Mouse (Mus musculus): ENCODE results near the gene Syne2. TPM values are rescaled to one million over a fixed set of nuclear protein-coding genes. Genes with fewer than 3 reads are reported as not detected.

The Syne2 gene
- polyA plus RNA-seq, 1 experiment from 2014 or later: 84.3 TPM

- H3K4me3 ChIP-seq: no peak overlapping the region
- peaks cover 95% of the 10 kb centered on the region for H3K36me3 ChIP-seq
- DNase-seq (ENCODE audit: low spot score): no peak
- WGBS: 89% methylated on average over 2 of the region's 2 CpGs
- no peak overlapping the region for H3K27ac ChIP-seq
- no peaks in the 10 kb centered on the region for H3K9me3 ChIP-seq
- no peaks in the 10 kb centered on the region for H3K4me1 ChIP-seq (replicated peaks)
- no peaks in the 10 kb centered on the region for H3K27me3 ChIP-seq (ENCODE audit: insufficient read depth, poor library complexity, severe bottlenecking)
Measured at GRCm38 (mm10) chr12:75998416-75998815, 180.5 kb downstream of the Syne2 start.

GRCm38 (mm10) chr12:76004697-76005249 is 186.8 kb downstream of the Syne2 start:
- 54% methylated on average over 9 of the region's 9 CpGs for WGBS
- no peak overlapping the region for H3K4me3 ChIP-seq
- peak; percentile 62 for DNase-seq (ENCODE audit: low spot score)
- peaks cover 6% of the 10 kb centered on the region; the same call in 1 of the 2 replicates for H3K4me1 ChIP-seq (replicated peaks)
- H3K9me3 ChIP-seq: no peaks in the 10 kb centered on the region
- peaks cover 92% of the 10 kb centered on the region for H3K36me3 ChIP-seq
- H3K27me3 ChIP-seq (ENCODE audit: insufficient read depth, poor library complexity, severe bottlenecking): no peaks in the 10 kb centered on the region
- no peak overlapping the region for H3K27ac ChIP-seq

GRCm38 (mm10) chr12:76008991-76009390 is 191.1 kb downstream of the Syne2 start:
- Histone ChIP-seq H3K9me3 (no peaks in the 10 kb centered on the region), H3K27ac (no peak overlapping the region), H3K27me3 (ENCODE audit: insufficient read depth, poor library complexity, severe bottlenecking) (no peaks in the 10 kb centered on the region), H3K4me3 (no peak overlapping the region), H3K36me3 (peaks cover 82% of the 10 kb centered on the region), H3K4me1 (replicated peaks) (peaks cover 6% of the 10 kb centered on the region; the same call in 1 of the 2 replicates)
- no peak for DNase-seq (ENCODE audit: low spot score)
- WGBS: 73% methylated on average over 6 of the region's 6 CpGs

- DNase-seq (ENCODE audit: low spot score): no peak
- Histone ChIP-seq H3K36me3 (peaks cover 76% of the 10 kb centered on the region), H3K4me1 (replicated peaks) (no peaks in the 10 kb centered on the region), H3K27ac (no peak overlapping the region), H3K4me3 (no peak overlapping the region), H3K27me3 (ENCODE audit: insufficient read depth, poor library complexity, severe bottlenecking) (no peaks in the 10 kb centered on the region), H3K9me3 (no peaks in the 10 kb centered on the region)
- WGBS: 83% methylated on average over 4 of the region's 4 CpGs
Measured at GRCm38 (mm10) chr12:76012789-76013188, 194.9 kb downstream of the Syne2 start.

GRCm38 (mm10) chr12:76013480-76013879 is 195.5 kb downstream of the Syne2 start:
- DNase-seq (ENCODE audit: low spot score): no peak
- 72% methylated on average over 4 of the region's 4 CpGs for WGBS
- Histone ChIP-seq H3K27me3 (ENCODE audit: insufficient read depth, poor library complexity, severe bottlenecking) (no peaks in the 10 kb centered on the region), H3K36me3 (peaks cover 76% of the 10 kb centered on the region), H3K9me3 (no peaks in the 10 kb centered on the region), H3K27ac (no peak overlapping the region), H3K4me1 (replicated peaks) (no peaks in the 10 kb centered on the region), H3K4me3 (no peak overlapping the region)

GRCm38 (mm10) chr12:76015026-76015425 is 197.1 kb downstream of the Syne2 start:
- DNase-seq (ENCODE audit: low spot score): no peak
- Histone ChIP-seq H3K36me3 (peaks cover 76% of the 10 kb centered on the region), H3K27me3 (ENCODE audit: insufficient read depth, poor library complexity, severe bottlenecking) (no peaks in the 10 kb centered on the region), H3K9me3 (no peaks in the 10 kb centered on the region), H3K4me1 (replicated peaks) (no peaks in the 10 kb centered on the region), H3K27ac (no peak overlapping the region), H3K4me3 (no peak overlapping the region)
- WGBS: 88% methylated on average over 15 of the region's 15 CpGs

- Histone ChIP-seq H3K4me3 (no peak overlapping the region), H3K36me3 (peaks cover 76% of the 10 kb centered on the region), H3K4me1 (replicated peaks) (no peaks in the 10 kb centered on the region), H3K9me3 (no peaks in the 10 kb centered on the region), H3K27me3 (ENCODE audit: insufficient read depth, poor library complexity, severe bottlenecking) (no peaks in the 10 kb centered on the region), H3K27ac (no peak overlapping the region)
- WGBS: 93% methylated on average over 11 of the region's 11 CpGs
- DNase-seq (ENCODE audit: low spot score): no peak
Measured at GRCm38 (mm10) chr12:76015489-76015888, 197.6 kb downstream of the Syne2 start.

GRCm38 (mm10) chr12:76016123-76017101 is 198.5 kb downstream of the Syne2 start:
- no peak overlapping the region for H3K27ac ChIP-seq
- no peaks in the 10 kb centered on the region for H3K27me3 ChIP-seq (ENCODE audit: insufficient read depth, poor library complexity, severe bottlenecking)
- no peaks in the 10 kb centered on the region for H3K4me1 ChIP-seq (replicated peaks)
- 81% methylated on average over 14 of the region's 14 CpGs for WGBS
- no peak overlapping the region for H3K4me3 ChIP-seq
- H3K9me3 ChIP-seq: no peaks in the 10 kb centered on the region
- peaks cover 79% of the 10 kb centered on the region for H3K36me3 ChIP-seq
- peak; percentile 80 for DNase-seq (ENCODE audit: low spot score)

GRCm38 (mm10) chr12:76018640-76019039 is 200.7 kb downstream of the Syne2 start:
- Histone ChIP-seq H3K36me3 (peaks cover 87% of the 10 kb centered on the region), H3K4me1 (replicated peaks) (no peaks in the 10 kb centered on the region), H3K9me3 (no peaks in the 10 kb centered on the region), H3K27ac (no peak overlapping the region), H3K4me3 (no peak overlapping the region), H3K27me3 (ENCODE audit: insufficient read depth, poor library complexity, severe bottlenecking) (no peaks in the 10 kb centered on the region)
- no peak for DNase-seq (ENCODE audit: low spot score)
- 92% methylated on average over 8 of the region's 8 CpGs for WGBS

- Histone ChIP-seq H3K27me3 (ENCODE audit: insufficient read depth, poor library complexity, severe bottlenecking) (no peaks in the 10 kb centered on the region), H3K36me3 (peaks cover 97% of the 10 kb centered on the region), H3K4me3 (no peak overlapping the region), H3K4me1 (replicated peaks) (no peaks in the 10 kb centered on the region), H3K9me3 (no peaks in the 10 kb centered on the region), H3K27ac (no peak overlapping the region)
- DNase-seq (ENCODE audit: low spot score): no peak
- WGBS: 87% methylated on average over 8 of the region's 8 CpGs
Measured at GRCm38 (mm10) chr12:76042301-76042700, 224.4 kb downstream of the Syne2 start.

- Histone ChIP-seq H3K27me3 (ENCODE audit: insufficient read depth, poor library complexity, severe bottlenecking) (no peaks in the 10 kb centered on the region), H3K4me1 (replicated peaks) (no peaks in the 10 kb centered on the region), H3K36me3 (peaks cover 94% of the 10 kb centered on the region), H3K9me3 (no peaks in the 10 kb centered on the region), H3K4me3 (no peak overlapping the region), H3K27ac (no peak overlapping the region)
- 92% methylated on average over 6 of the region's 6 CpGs for WGBS
- no peak for DNase-seq (ENCODE audit: low spot score)
Measured at GRCm38 (mm10) chr12:76046561-76046960, 228.6 kb downstream of the Syne2 start.

GRCm38 (mm10) chr12:76047921-76048320 is 230.0 kb downstream of the Syne2 start:
- Histone ChIP-seq H3K36me3 (peaks cover 94% of the 10 kb centered on the region), H3K27me3 (ENCODE audit: insufficient read depth, poor library complexity, severe bottlenecking) (no peaks in the 10 kb centered on the region), H3K27ac (no peak overlapping the region), H3K4me3 (no peak overlapping the region), H3K9me3 (no peaks in the 10 kb centered on the region), H3K4me1 (replicated peaks) (no peaks in the 10 kb centered on the region)
- DNase-seq (ENCODE audit: low spot score): no peak
- 83% methylated on average over 3 of the region's 3 CpGs for WGBS

GRCm38 (mm10) chr12:76048672-76049071 is 230.7 kb downstream of the Syne2 start:
- Histone ChIP-seq H3K4me1 (replicated peaks) (no peaks in the 10 kb centered on the region), H3K27me3 (ENCODE audit: insufficient read depth, poor library complexity, severe bottlenecking) (no peaks in the 10 kb centered on the region), H3K9me3 (no peaks in the 10 kb centered on the region), H3K27ac (no peak overlapping the region), H3K36me3 (peaks cover 94% of the 10 kb centered on the region), H3K4me3 (no peak overlapping the region)
- WGBS: 87% methylated on average over 8 of the region's 8 CpGs
- DNase-seq (ENCODE audit: low spot score): no peak
